Mouse (Mus musculus): ENCODE measurements around the gene Plekhh2.

- TF ChIP-seq CTCF (IDR thresholded peaks at IDR 0.05; ENCODE audit: borderline replicate concordance, insufficient read depth, low read length) (no peak), POLR2A (IDR thresholded peaks at IDR 0.05; ENCODE audit: low read depth, low read length) (no peak)
Observed at GRCm38 (mm10) chr17:84622873-84623272, 111.2 kb downstream of the Plekhh2 start.
